Mouse (Mus musculus) neural tube, embryonic 13.5 days (tissue): Measurements from ENCODE around the gene Hmox2. TPM values are rescaled to one million over a fixed set of nuclear protein-coding genes. Genes with fewer than 3 reads are reported as not detected.

Experiments used
- ATAC-seq: fragments of 200-750 bp; cut with Nextera tagmentation; 2 replicates; pipeline ENCODE4 v1.8.0; 2017; ENCODE audit warnings: low read depth, mild to moderate bottlenecking, moderate TSS enrichment, moderate library complexity
- H3K27ac ChIP-seq: fragments of 300-500 bp; sonication (generic); replicated peaks from 2 replicates; pipeline ENCODE4 v1.5.1; 2015; ENCODE audit warnings: moderate library complexity, mild to moderate bottlenecking, inconsistent platforms
- H3K27me3 ChIP-seq: fragments of 300-500 bp; sonication (generic); 2 replicates; pipeline ENCODE4 v1.6.1; 2015; ENCODE audit warnings: mild to moderate bottlenecking, inconsistent platforms
- H3K36me3 ChIP-seq: fragments of 300-500 bp; sonication (generic); 2 replicates; pipeline ENCODE4 v1.6.1; 2015; ENCODE audit warnings: mild to moderate bottlenecking, inconsistent platforms
- H3K4me1 ChIP-seq: fragments of 300-500 bp; sonication (generic); replicated peaks from 2 replicates; pipeline ENCODE4 v1.6.1; 2015; ENCODE audit warnings: inconsistent platforms
- H3K4me2 ChIP-seq: fragments of 300-500 bp; sonication (generic); 2 replicates; pipeline ENCODE4 v1.6.1; 2015; ENCODE audit warnings: inconsistent platforms, mild to moderate bottlenecking, moderate library complexity
- H3K4me3 ChIP-seq: fragments of 300-500 bp; sonication (generic); 2 replicates; pipeline ENCODE4 v1.5.1; 2015; ENCODE audit warnings: mild to moderate bottlenecking, inconsistent platforms
- H3K9ac ChIP-seq: fragments of 300-500 bp; sonication (generic); 2 replicates; pipeline ENCODE4 v1.6.1; 2015; ENCODE audit warnings: moderate library complexity, mild to moderate bottlenecking, inconsistent platforms
- H3K9me3 ChIP-seq: fragments of 300-500 bp; sonication (generic); 2 replicates; pipeline ENCODE4 v1.6.1; 2016; ENCODE audit warnings: inconsistent platforms
- WGBS: fragments of 180-500 bp; shearing (Covaris S2); methylation state at CpG from one replicate; pipeline ENCODE4 v1.1.7; 2015; 5-methylcytosine and 5-hydroxymethylcytosine counted together
- polyA plus RNA-seq: library from polyadenylated mRNA; unstranded; fragments of >200 nt; fragmentation: Nextera tagmentation; extraction: Ambion mirVana; gene quantifications from 2 replicates; pipeline ENCODE4 v1.2.1, GENCODE M21; 2015

Gene Hmox2
- polyA plus RNA-seq, 1 experiment from 2014 or later, result 102 TPM

DNA sequence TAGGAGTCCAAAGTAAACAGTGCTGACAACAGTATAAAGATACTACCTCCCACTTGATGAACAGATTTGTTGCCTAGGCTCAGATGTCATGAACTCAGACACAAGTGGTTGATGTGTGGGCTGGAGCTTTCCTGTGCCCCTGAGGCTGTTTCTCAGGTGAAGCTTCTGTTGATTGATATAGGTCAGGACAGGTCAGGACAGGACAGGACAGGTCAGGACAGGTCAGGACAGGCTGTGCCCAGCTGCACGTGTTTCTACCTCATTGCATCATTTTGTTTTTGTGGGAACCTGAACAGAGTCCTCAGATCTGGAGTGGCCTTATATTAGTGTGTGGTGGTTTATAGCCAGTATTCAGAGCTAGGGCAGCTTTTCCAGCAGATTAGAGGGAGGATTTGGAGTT is 23.5 kb upstream of the Hmox2 start:
- no peak overlapping the region for H3K9ac ChIP-seq
- H3K4me3 ChIP-seq, result no peak overlapping the region
- peaks cover 99% of the 10 kb centered on the region for H3K36me3 ChIP-seq
- no peaks in the 10 kb centered on the region for H3K9me3 ChIP-seq
- 73% methylated on average over 1 of the region's 1 CpGs for WGBS
- H3K4me1 ChIP-seq, result no peaks in the 10 kb centered on the region
- ATAC-seq, result no peak
- H3K27ac ChIP-seq, result no peak overlapping the region
- H3K4me2 ChIP-seq, result no peak overlapping the region
- no peaks in the 10 kb centered on the region for H3K27me3 ChIP-seq

DNA sequence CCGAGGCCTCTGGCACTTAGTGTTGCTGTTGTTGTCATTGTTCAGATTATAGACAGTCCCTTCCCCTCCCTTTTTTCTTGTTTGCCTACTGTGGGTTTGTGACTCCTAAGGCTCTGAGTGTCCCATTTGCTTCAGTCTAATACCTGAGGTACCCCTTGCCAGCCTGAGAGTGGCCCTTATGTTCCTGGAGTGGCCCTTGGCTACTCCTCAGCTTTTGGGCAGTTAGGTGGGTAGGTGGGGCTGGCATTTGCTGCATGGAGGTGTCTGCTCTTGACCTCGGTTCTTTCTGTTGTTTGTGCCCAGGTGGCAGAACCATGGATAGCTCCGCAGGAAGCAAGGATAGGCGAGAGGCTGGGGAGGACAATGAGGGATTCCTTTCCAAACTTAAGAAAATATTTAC is 20.6 kb upstream of the Hmox2 start:
- Histone ChIP-seq H3K4me1 (no peaks in the 10 kb centered on the region), H3K9me3 (no peaks in the 10 kb centered on the region), H3K27me3 (no peaks in the 10 kb centered on the region), H3K27ac (no peak overlapping the region), H3K36me3 (peaks cover 96% of the 10 kb centered on the region), H3K4me3 (no peak overlapping the region), H3K4me2 (no peak overlapping the region), H3K9ac (no peak overlapping the region)
- 67% methylated on average over 4 of the region's 4 CpGs for WGBS
- ATAC-seq, result no peak

DNA sequence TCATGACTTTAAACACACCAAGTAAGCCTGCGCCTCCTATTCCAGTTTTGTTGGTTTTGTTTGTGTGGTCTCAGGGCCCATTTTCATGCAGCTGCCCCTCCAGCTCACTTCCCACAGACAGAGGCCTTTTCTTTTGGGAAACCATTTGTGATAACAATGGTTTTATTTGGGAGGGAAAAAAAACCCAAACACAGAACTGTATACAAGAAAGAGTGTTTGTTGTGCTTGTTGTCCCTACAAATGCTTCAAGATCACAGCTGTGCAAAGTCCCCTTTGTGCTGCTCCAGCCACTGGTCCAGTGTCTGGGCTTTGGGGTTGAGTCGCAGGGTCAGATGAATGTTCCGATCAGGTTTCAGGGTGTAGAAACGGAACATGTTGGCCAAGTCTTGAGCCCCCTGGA is 15.0 kb upstream of the Hmox2 start:
- H3K36me3 ChIP-seq, result peaks cover 95% of the 10 kb centered on the region
- ATAC-seq, result no peak
- no peaks in the 10 kb centered on the region for H3K27me3 ChIP-seq
- no peak overlapping the region for H3K27ac ChIP-seq
- no peaks in the 10 kb centered on the region for H3K9me3 ChIP-seq
- H3K4me1 ChIP-seq, result no peaks in the 10 kb centered on the region
- H3K4me3 ChIP-seq, result no peak overlapping the region
- no peak overlapping the region for H3K4me2 ChIP-seq
- 86% methylated on average over 4 of the region's 4 CpGs for WGBS
- H3K9ac ChIP-seq, result no peak overlapping the region

DNA sequence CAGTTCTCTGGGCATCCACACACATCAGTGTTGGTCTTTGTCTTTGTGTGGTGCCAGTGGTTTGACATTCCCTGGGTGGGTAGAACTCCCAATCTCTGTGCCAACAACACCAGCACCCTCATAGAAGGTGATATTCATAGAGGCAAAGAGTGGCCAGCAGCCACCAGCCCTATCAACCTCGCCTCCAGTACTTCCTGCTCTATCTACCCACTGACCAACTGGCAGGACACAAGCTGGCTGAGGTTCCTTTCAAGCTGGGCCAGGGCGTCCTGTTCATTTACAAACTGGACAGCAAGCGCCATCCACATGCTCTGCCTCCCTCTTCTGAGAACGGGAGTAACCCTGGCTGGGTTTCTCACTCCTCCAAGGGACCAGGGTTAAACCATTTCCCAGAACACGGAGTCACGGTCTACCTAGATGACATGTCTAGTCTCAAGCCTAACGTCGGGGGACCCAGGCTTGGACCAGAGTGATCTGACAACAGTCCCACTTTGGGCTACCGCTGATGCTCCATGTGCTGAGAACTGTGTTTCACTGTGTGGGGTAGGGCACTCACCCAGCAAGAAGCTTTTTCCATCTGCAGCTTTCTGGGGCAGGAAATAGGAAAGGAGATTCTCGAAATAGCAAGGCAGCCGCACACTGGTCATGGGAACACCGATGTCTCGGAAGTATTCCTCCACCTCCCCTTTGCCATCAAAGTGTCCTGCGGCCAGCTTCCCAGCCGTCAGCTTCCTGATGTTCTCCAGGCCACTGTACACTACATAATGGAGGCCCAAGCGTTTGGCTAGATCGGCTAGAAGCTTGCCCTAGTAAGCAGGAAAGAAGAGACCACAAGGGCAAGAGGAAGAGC is 12.1 kb upstream of the Hmox2 start:
- Histone ChIP-seq H3K9ac (no peak overlapping the region), H3K4me1 (peaks cover 11% of the 10 kb centered on the region), H3K9me3 (no peaks in the 10 kb centered on the region), H3K27ac (no peak overlapping the region), H3K27me3 (no peaks in the 10 kb centered on the region), H3K4me2 (no peak overlapping the region), H3K4me3 (no peak overlapping the region), H3K36me3 (peaks cover 69% of the 10 kb centered on the region)
- ATAC-seq, result no peak
- 94% methylated on average over 17 of the region's 17 CpGs for WGBS

DNA sequence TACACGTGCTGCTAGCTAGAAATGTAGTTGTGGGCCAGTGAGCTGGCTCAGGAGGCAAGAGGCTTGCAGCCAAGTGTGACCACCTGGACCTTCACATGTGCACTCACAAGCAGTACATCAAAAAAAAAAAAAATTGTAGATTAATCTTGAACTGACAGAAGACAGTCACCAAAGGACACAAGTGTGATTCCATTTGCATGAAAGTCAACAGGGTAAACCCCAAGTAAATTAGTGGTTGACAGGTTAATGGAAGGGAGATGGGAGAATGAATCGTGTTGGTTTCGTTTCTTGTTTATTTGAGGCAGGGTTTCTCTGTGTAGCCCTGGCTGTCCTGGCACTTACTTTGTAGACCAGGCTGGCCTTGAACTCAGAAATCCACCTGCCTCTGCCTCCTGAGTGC is 8.3 kb upstream of the Hmox2 start:
- peak overlapping the region; percentile 64 for H3K4me3 ChIP-seq
- peaks cover 34% of the 10 kb centered on the region for H3K36me3 ChIP-seq
- ATAC-seq, result no peak
- H3K9ac ChIP-seq, result peak overlapping the region; percentile 76; the same call in 1 of the 2 replicates
- no peaks in the 10 kb centered on the region for H3K9me3 ChIP-seq
- no peak overlapping the region for H3K27ac ChIP-seq
- peaks cover 18% of the 10 kb centered on the region for H3K4me1 ChIP-seq
- H3K4me2 ChIP-seq, result peak overlapping the region; percentile 65
- WGBS, result 56% methylated on average over 3 of the region's 3 CpGs
- H3K27me3 ChIP-seq, result no peaks in the 10 kb centered on the region

DNA sequence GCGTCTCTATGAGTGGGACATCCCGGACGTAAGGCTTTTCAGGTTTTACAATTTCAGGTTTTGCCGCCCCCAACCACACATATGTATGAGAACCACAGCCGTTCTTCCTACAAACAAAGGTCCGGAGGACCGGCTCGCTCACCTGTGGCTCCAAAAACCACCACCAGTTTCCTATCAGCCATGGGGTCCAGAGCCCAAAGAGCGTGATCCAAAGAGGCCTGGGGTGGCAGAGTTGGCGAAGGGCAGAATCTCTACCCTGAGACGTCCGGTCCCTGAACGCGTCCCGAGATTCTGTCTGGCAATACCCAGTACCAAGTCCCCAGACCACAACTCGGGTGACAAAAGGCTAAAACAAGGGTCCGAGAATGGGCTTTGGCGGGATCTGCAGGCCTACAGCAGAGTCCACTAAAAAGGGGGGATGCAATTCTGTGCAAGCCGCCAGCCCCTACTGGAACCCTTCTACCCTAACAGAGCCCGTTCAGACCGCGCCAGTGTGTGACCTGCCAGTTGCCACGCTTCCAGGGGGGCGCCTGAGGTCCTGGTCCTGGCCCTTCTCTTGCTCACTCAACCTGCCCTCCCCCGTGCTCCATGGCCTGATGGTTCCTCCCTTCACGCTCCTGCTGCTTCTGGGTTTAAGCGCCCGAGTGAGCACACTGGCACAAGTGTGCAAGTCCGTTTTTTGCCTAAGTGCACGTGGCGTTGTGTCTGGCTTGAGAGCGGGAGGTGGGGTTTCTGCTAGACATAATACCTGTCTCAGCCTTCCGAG is 7.2 kb upstream of the Hmox2 start, which contains the start of gene Nmral1:
TSS of gene Nmral1 (minus strand) at position 604 of the 766 bp plus-strand sequence.
- peak within 1 kb of the TSS; percentile 76 for H3K9ac ChIP-seq
- peak within 1 kb of the TSS; percentile 64 for H3K4me3 ChIP-seq
- H3K4me2 ChIP-seq, result peak within 1 kb of the TSS; percentile 65
- no peaks in the 10 kb centered on the region for H3K27me3 ChIP-seq
- H3K9me3 ChIP-seq, result no peaks in the 10 kb centered on the region
- H3K36me3 ChIP-seq, result peaks cover 25% of the 10 kb centered on the region
- 13% methylated on average over 33 of the region's 33 CpGs for WGBS
- ATAC-seq, result peak; percentile 89
- peak within 1 kb of the TSS; percentile 81 for H3K27ac ChIP-seq
- peaks cover 18% of the 10 kb centered on the region for H3K4me1 ChIP-seq

DNA sequence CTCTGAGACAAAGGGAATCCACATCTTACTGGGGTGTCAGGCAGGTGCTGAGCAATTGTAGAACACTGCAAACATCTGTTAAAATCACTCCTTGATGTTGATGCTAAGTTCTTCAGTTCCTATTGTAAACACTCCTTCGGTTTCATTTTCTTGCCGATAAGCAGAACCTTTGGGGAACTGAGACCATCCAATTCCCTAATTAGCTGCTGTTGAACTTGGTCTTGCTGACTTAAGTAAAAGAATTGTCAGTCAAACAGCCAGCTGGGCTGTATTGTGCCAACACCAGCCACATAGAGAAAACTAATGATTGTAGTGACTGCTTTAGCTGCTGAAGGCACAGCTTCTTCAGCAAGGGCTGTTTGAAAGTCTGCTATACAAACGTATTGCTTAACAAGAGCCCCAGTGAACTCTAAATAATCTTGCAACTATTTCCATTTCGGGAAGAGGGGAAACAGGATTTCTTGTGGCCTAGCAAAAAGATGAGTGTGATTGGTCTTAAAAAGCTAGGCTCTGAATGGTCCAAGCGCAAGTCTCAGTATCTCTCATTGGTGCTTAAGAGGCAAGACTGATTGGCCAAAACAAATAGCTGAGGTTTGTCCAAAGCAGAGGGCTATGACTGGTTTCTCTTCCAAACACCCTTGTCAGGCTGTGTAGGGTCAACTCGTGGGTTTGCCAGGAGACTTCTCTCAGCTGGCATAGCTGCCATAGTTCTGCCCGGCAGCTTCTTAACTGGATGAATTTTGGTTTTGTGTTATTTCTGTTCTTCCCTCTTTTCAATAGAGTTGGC is 3.8 kb upstream of the Hmox2 start:
- H3K9ac ChIP-seq, result no peak overlapping the region
- no peak overlapping the region for H3K4me2 ChIP-seq
- peaks cover 25% of the 10 kb centered on the region for H3K4me1 ChIP-seq
- ATAC-seq, result no peak
- no peaks in the 10 kb centered on the region for H3K36me3 ChIP-seq
- H3K27me3 ChIP-seq, result no peaks in the 10 kb centered on the region
- no peaks in the 10 kb centered on the region for H3K9me3 ChIP-seq
- WGBS, result 85% methylated on average over 7 of the region's 7 CpGs
- no peak overlapping the region for H3K27ac ChIP-seq
- no peak overlapping the region for H3K4me3 ChIP-seq

DNA sequence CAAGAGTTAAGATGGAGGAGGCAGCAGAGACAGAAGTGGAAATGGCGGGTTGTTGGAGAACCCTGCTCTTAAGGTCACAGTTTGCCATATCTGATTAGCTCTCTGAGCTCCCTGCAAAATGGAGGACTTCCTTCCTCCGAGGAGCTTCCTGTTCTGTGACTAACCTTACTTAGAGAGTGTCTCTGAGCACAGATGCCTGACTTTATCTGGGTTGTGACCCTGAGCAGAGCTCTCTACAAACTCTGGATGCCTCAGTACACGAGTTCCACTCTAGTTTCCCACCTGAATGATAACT is 3.3 kb upstream of the Hmox2 start:
- H3K4me1 ChIP-seq, result peaks cover 25% of the 10 kb centered on the region
- no peak overlapping the region for H3K4me3 ChIP-seq
- ATAC-seq, result no peak
- H3K4me2 ChIP-seq, result no peak overlapping the region
- H3K9ac ChIP-seq, result no peak overlapping the region
- no peaks in the 10 kb centered on the region for H3K9me3 ChIP-seq
- WGBS, result 77% methylated on average over 3 of the region's 3 CpGs
- H3K27me3 ChIP-seq, result no peaks in the 10 kb centered on the region
- H3K27ac ChIP-seq, result no peak overlapping the region
- no peaks in the 10 kb centered on the region for H3K36me3 ChIP-seq

DNA sequence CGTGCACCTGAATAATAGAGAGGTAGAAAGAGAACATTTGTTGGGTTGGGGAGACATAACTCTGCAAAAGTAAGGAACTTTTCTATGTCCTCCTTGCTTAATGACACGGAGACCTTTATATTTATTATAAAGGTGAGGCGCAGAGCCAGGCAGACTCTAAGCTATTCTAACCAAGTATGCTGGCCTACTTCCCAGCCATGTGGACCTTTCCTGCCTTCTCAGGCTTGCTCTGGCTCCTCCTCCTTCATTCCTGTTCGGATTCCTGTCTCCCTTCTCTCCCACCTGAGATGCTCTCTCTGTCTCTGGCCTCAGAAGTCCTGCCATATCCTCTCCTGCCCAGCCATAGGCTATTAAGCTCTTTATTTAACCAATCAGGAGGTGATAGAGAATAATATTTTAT is 895 bp upstream of the Hmox2 start:
- Histone ChIP-seq H3K9ac (no peak overlapping the region), H3K4me1 (peaks cover 17% of the 10 kb centered on the region), H3K4me2 (no peak overlapping the region), H3K27me3 (no peaks in the 10 kb centered on the region), H3K36me3 (no peaks in the 10 kb centered on the region), H3K27ac (no peak overlapping the region), H3K9me3 (no peaks in the 10 kb centered on the region), H3K4me3 (no peak overlapping the region)
- ATAC-seq, result no peak
- WGBS, result 87% methylated on average over 4 of the region's 4 CpGs

DNA sequence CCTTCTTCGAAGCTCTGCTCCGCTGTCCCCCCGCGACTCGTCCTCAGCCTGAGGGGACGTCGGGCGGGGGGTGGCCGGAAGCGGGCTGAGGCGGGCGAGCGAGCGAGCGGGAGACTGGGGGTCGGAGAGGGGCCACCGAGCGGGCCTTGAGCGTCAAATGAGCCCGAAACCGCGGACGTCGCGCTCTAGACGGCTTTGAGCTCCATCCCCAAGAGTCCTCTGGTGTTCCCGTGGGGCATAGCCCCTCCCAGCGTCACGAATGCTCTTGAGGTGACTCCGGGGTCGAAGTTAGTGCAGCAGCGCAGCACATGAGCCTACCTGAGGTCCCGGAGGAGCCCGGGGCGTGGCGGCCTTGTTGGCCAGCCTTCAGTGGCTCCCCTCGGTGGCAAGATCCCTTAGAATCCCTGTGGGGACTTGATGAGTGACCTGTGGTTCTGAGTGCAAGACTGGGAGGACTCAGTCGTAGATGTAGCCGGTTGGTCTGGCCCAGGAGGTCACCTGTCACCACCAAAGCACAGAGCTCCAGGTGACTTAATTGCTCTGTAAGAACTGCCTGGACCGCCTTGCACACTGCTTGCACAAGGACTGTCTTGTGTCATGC is 467 bp downstream of the Hmox2 start:
- no peaks in the 10 kb centered on the region for H3K36me3 ChIP-seq
- H3K4me1 ChIP-seq, result peaks cover 22% of the 10 kb centered on the region
- H3K4me2 ChIP-seq, result peak overlapping the region; percentile 88
- no peaks in the 10 kb centered on the region for H3K27me3 ChIP-seq
- peak overlapping the region; percentile 83 for H3K9ac ChIP-seq
- peak overlapping the region; percentile 77 for H3K4me3 ChIP-seq
- H3K9me3 ChIP-seq, result no peaks in the 10 kb centered on the region
- under 1% methylated on average over 40 of the region's 40 CpGs for WGBS
- ATAC-seq, result peak; percentile 57
- H3K27ac ChIP-seq, result peak overlapping the region; percentile 79

DNA sequence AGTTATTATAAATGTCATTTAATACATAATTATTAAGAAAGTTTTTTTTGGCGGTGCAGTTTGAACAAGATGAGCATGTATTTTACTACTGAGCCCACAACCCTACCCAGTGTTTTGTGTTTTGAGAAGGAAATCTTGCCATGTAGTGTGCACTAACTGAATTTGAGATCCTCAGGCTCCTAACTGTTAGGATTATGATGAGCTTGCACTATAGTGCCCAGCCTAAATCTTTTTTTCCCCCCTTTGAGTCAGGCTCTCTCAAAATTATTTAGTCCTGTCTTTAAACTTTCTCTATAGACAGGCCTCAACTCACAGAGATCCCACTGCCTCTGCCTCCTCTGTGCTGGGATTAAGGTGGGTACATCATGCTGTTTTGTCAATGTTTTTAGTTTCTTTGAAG is 1.4 kb downstream of the Hmox2 start:
- no peaks in the 10 kb centered on the region for H3K9me3 ChIP-seq
- no peaks in the 10 kb centered on the region for H3K27me3 ChIP-seq
- no peak overlapping the region for H3K27ac ChIP-seq
- peak overlapping the region; percentile 77; the same call in 1 of the 2 replicates for H3K4me3 ChIP-seq
- peaks cover 23% of the 10 kb centered on the region for H3K4me1 ChIP-seq
- no peaks in the 10 kb centered on the region for H3K36me3 ChIP-seq
- H3K4me2 ChIP-seq, result peak overlapping the region; percentile 88
- no peak overlapping the region for H3K9ac ChIP-seq
- 97% methylated on average over 1 of the region's 1 CpGs for WGBS
- ATAC-seq, result no peak
